9 mouse cellular contexts compared by ENCODE assay signal in genomic region chr12:55495114-55495901, GRCm38 (mm10). TPM values are rescaled to one million over a fixed set of nuclear protein-coding genes. Genes with fewer than 3 reads are reported as not detected.
DNase-seq lines count a peak whose midpoint lies in the region; ATAC-seq and TF ChIP-seq lines count a peak whose summit lies in the region.
"Had no signal": no experiment of that assay in that cellular context is flagged by ENCODE, and none has a peak within 500 bp of the region (broad histone marks: within the 10 kb centered on the region; RNA-seq: fewer than 3 reads in every experiment).

No protein-coding gene starts in this region.

- TF ChIP-seq CTCF in heart, adult 2 months (IDR thresholded peaks at IDR 0.05), result peak; percentile 89
- TF ChIP-seq CTCF in bone marrow macrophage, adult 2 months (IDR thresholded peaks at IDR 0.05; ENCODE audit: low read depth, low read length), result peak; percentile 54

- ATAC-seq in embryonic facial prominence, embryonic 14.5 days (ENCODE audit: low read depth), result no peak

- peaks cover 7% of the 10 kb centered on the region for H3K36me3 ChIP-seq in heart, adult 2 months (ENCODE audit: control insufficient read depth, insufficient read depth, low read length)
- peaks cover 8% of the 10 kb centered on the region for H3K36me3 ChIP-seq in heart, embryonic 10.5 days
- H3K36me3 ChIP-seq in embryonic facial prominence, embryonic 14.5 days (ENCODE audit: control insufficient read depth, insufficient read depth, low read length), result peaks cover 10% of the 10 kb centered on the region
- H3K36me3 ChIP-seq in splenic B cell, adult 2 months (ENCODE audit: control insufficient read depth, insufficient read depth, low read length, poor library complexity, severe bottlenecking), result peaks cover 12% of the 10 kb centered on the region

- no peak overlapping the region for H3K27ac ChIP-seq in heart, adult 2 months
- no peak overlapping the region for H3K27ac ChIP-seq in heart, embryonic 10.5 days
- no peak overlapping the region for H3K27ac ChIP-seq in bone marrow macrophage, adult 2 months (ENCODE audit: insufficient read depth, low read depth, low read length)
- H3K27ac ChIP-seq in embryonic facial prominence, embryonic 14.5 days (replicated peaks; ENCODE audit: low read depth, low read length), result no peak overlapping the region
- H3K27ac ChIP-seq: limb, embryonic 13.5 days had no signal

- TF ChIP-seq EP300 in heart, adult 2 months (IDR thresholded peaks at IDR 0.05; ENCODE audit: insufficient read depth, low read depth, low read length), result peak; percentile 89; the same call in 1 of the 2 replicates

- 32% methylated on average over 9 of the region's 9 CpGs for WGBS in heart, adult 2 months
- 32% methylated on average over 9 of the region's 9 CpGs for WGBS in heart, embryonic 10.5 days
- 39% methylated on average over 9 of the region's 9 CpGs for WGBS in embryonic facial prominence, embryonic 14.5 days

- intact Hi-C loops in heart, adult 2 months (cut with DNase I), result loop anchor here (1.0 kb wide), 1 partner anchor 140 kb away; no protein-coding TSS in a partner anchor

- H3K4me2 ChIP-seq in embryonic facial prominence, embryonic 14.5 days (ENCODE audit: low read depth, low read length), result no peak overlapping the region
- H3K4me2 ChIP-seq: limb, embryonic 13.5 days had no signal

- H3K4me3 ChIP-seq in heart, adult 2 months, result no peak overlapping the region
- H3K4me3 ChIP-seq in heart, embryonic 10.5 days, result no peak overlapping the region
- no peak overlapping the region for H3K4me3 ChIP-seq in bone marrow macrophage, adult 2 months (ENCODE audit: insufficient read depth, low read length)
- no peak overlapping the region for H3K4me3 ChIP-seq in embryonic facial prominence, embryonic 14.5 days (ENCODE audit: low read depth, low read length)
- H3K4me3 ChIP-seq: limb, embryonic 13.5 days had no signal

- no peaks in the 10 kb centered on the region for H3K9me3 ChIP-seq in heart, embryonic 10.5 days
- H3K9me3 ChIP-seq in embryonic facial prominence, embryonic 14.5 days (ENCODE audit: control insufficient read depth, low read length), result no peaks in the 10 kb centered on the region
- H3K9me3 ChIP-seq: limb, embryonic 13.5 days had no signal

- H3K79me2 ChIP-seq in heart, adult 2 months (replicated peaks; ENCODE audit: control insufficient read depth, insufficient read depth, low read length), result no peaks in the 10 kb centered on the region

- peak; percentile 70 to 81 for DNase-seq in heart, adult 2 months
- DNase-seq in heart, embryonic 10.5 days (ENCODE audit: low spot score), result no peak
- peak; percentile 90 for DNase-seq in CD4-positive, CD25-positive, alpha-beta regulatory T cell, adult 2 months (ENCODE audit: low read depth, low spot score)
- peak; percentile 91 for DNase-seq in embryonic facial prominence, embryonic 14.5 days (ENCODE audit: low spot score)
- DNase-seq in kidney, postnatal 25 days, result peak; percentile 82 to 85
- peak; percentile 94 for DNase-seq in lung, postnatal 36 days
- peak; percentile 88 for DNase-seq in splenic B cell, adult 2 months (ENCODE audit: low read depth, low spot score)

- H3K27me3 ChIP-seq in heart, adult 2 months (ENCODE audit: control insufficient read depth, insufficient read depth, low read length), result no peaks in the 10 kb centered on the region
- H3K27me3 ChIP-seq in heart, embryonic 10.5 days (ENCODE audit: insufficient read depth, poor library complexity, severe bottlenecking), result no peaks in the 10 kb centered on the region
- no peaks in the 10 kb centered on the region for H3K27me3 ChIP-seq in embryonic facial prominence, embryonic 14.5 days (replicated peaks; ENCODE audit: control insufficient read depth, insufficient read depth, low read length)
- no peaks in the 10 kb centered on the region for H3K27me3 ChIP-seq in splenic B cell, adult 2 months (ENCODE audit: control insufficient read depth, insufficient read depth, low read length, poor library complexity, severe bottlenecking)
- H3K27me3 ChIP-seq: limb, embryonic 13.5 days had no signal

- TF ChIP-seq POLR2A in heart, adult 2 months (IDR thresholded peaks at IDR 0.05; ENCODE audit: insufficient read depth, low read depth, low read length), result no peak
- no peak for TF ChIP-seq POLR2A in bone marrow macrophage, adult 2 months (IDR thresholded peaks at IDR 0.05; ENCODE audit: borderline replicate concordance, low read depth, low read length)

- no peak overlapping the region for H3K9ac ChIP-seq in heart, adult 2 months (ENCODE audit: low read depth, low read length)
- no peak overlapping the region for H3K9ac ChIP-seq in embryonic facial prominence, embryonic 14.5 days (ENCODE audit: low read depth, low read length)
- H3K9ac ChIP-seq: limb, embryonic 13.5 days had no signal

- H3K4me1 ChIP-seq in heart, adult 2 months (ENCODE audit: control insufficient read depth, insufficient read depth, low read length), result peaks cover 8% of the 10 kb centered on the region
- peaks cover 37% of the 10 kb centered on the region for H3K4me1 ChIP-seq in heart, embryonic 10.5 days
- peaks cover 18% of the 10 kb centered on the region for H3K4me1 ChIP-seq in bone marrow macrophage, adult 2 months (ENCODE audit: control insufficient read depth, insufficient read depth, low read length)
- peaks cover 21% of the 10 kb centered on the region for H3K4me1 ChIP-seq in embryonic facial prominence, embryonic 14.5 days (ENCODE audit: control insufficient read depth, insufficient read depth, low read length)

RNA-seq across cellular contexts. Expression of gene Nfkbia, which starts 2.9 kb away (rescaled TPM):
- 10 to 100 TPM; 65.7 to 80.3 TPM for total RNA-seq in heart, adult 2 months (2021)
- polyA plus RNA-seq in heart, adult 2 months (2012; rRNA removed), result 86.0 and 106 TPM in 2 replicates
- 36.8 and 44.2 TPM in 2 replicates for polyA plus RNA-seq in heart, embryonic 10.5 days (2016; fragmentation: Nextera tagmentation; extraction: Ambion mirVana)
- polyA plus RNA-seq in bone marrow macrophage, adult 2 months (2012; ENCODE audit: insufficient read depth, insufficient read length, missing spikeins), result 143 TPM in 2 replicates
- polyA plus RNA-seq in embryonic facial prominence, embryonic 14.5 days (2014; fragmentation: Nextera tagmentation; extraction: Ambion mirVana), result 101 and 102 TPM in 2 replicates
